Mouse (Mus musculus) CD4-positive, CD25-positive, alpha-beta regulatory T cell, adult 2 months (primary cell): Measurements from ENCODE around the gene Scn3a.

ENCODE experiments used
- DNase-seq: peaks from one replicate; pipeline ENCODE4 v3.0.0-alpha.2; 2012; ENCODE audit warnings: low read depth, low spot score

Scn3a gene

DNA sequence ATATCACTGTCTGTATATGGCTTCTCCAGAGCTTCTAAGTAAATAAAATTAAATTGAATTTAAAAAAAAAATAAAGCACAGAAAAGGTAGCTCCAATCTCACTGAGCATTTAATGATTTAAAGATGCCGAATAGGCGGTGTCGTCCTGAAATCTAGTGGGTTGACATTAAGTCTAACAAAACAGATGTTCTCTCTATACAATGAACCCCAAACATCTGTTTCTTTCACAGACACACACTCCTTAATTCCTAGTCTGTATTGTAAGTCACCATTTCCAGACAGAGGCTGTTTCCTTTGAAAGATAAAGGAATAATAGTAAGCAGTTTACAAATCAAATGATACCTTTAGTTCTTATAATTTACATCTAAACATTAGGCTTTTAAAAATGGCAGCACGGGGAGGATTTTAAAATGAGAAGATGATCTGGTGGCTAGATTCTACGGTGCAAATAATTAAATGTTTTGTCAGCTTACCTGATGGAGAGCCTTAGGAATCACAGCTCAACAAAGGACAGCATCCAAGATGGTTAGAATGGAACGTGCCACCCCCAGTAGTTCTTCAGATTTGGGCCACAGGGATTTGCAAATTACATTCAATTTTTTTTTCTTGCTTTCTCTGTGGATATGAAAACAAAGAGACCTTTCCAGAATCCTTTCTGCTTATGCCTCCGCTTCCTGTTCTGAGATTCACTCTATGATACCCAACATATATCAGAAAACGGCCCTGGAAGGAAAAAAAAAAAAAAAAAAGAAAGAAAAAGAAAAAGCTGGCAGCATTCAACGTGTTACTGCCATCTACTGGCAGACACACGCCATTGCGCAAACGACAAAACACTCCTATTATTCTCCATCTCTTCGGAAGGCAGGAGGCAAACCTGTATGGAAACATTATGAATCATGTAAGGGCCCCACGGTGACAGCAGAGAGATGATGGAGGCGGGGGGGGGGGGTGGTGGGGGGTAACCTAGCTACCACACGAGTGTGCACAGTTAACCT lies at the start of gene Scn3a:
Gene Scn3a, minus strand, starts transcription at position 835 of the 995 bp plus-strand sequence.
- peak; percentile 65 for DNase-seq

DNA sequence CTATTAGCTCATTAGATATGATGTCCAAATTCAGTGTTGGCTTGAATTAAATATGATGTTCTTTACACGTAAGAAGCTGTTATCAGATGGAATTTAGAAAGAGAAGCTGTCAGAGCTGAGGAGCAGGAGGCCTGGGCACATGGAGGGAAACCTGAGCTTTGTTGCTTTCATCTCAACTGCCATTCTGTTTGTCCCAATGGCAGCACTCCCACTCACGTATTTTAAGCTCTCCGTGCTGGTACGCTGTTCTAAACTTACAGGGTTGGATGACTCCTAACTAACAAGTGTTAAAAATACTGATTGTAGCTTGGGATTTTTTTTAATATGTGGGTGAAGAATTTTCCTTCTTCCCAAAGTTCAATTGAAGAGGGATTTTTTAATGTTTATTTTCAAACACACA lies 44.5 kb upstream of the Scn3a start:
- DNase-seq = no peak

DNA sequence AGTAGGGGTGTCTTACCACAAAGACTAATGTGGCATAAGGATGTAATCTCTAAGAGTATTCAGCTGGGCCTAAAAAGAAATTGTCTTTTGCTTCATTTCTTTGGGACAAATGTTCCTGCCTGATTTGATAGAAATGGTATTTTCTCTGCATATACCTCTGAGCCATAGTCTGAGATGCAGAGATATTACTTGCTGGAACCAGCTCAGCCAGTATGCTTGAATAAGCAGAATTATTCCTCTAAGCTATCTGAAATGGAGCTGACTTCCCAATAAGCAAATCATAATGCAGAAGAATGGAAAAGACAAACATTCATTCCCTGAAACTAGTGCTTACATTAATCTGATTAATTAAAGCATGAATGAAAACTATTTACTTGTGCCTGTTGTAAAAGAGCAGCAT lies 40.4 kb upstream of the Scn3a start:
- no peak for DNase-seq

DNA sequence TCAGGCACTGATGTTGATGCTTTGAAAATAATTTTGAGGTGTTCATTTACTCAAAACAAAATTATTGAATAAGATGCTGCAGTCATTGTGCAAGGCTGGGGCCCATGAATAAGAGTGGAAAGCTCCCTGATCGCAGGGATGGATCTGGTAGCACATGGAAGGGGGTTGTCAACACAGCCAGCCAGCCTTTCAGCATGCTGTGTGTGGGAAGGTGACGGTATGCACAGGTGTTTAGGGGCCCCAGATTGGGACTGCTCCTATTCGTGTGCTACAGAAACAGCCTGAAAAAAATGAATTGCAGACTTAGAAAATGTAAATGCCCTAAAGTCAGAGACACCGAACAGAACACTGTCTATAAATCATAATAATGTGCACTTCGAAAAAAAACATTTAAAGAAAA lies 20.3 kb upstream of the Scn3a start:
- DNase-seq = no peak

DNA sequence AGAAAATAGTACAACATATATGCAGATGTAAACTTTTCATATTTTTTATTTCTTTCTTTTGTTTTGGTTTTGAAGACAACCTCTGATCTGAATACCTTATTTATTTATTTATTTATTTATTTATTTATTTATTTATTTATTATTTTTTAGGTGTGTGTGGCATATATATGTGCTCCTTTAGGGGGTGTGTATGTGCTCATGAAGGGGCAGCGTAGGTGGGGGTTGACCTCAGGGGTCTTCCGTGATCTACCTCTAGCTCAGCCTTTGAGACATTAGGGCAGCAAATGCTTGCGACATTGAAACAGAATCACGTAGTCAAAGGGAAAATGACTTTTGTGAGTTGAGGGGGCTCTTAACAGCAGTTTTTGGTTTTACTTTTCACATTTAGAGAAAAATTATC lies 498 bp upstream of the Scn3a start:
- no peak for DNase-seq

DNA sequence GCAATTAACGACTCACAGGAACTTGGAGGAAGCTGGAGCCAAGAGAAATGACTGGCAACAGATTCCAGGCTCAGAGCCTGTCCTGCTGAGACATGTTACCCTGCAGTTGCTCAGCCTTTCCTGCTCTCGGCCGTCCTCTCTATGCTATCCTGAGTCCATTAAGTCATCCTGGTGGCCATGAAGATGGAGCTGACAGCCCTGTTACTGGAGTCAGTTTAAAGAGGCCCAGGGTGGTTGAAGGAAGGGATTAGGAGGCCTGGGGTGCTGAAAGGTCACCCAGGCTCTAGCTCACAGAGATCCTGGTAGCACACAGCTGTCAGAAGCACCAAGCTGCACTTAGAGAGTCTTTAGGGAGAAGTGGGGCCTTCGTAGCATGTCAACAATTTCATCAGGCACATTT lies 3.5 kb downstream of the Scn3a start:
- no peak for DNase-seq

DNA sequence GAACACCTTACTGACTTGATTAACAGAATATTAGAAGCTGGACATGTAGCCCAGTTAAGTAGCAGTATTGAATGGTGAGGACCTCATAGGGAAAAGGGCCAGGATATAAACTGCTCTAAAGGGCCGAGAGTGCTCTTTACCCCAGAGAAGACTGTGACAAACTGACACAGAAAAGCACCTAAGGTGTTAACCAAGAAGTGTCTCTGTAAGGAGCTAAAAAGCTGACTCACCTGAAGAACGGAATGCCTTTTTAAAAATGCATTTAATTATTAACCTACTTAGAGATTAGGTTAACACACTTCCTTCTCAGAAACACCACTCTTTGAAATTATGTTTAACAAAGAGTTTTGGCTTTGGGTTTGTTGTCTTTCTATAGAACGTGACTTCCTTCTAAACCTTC lies 9.7 kb downstream of the Scn3a start:
- no peak for DNase-seq

DNA sequence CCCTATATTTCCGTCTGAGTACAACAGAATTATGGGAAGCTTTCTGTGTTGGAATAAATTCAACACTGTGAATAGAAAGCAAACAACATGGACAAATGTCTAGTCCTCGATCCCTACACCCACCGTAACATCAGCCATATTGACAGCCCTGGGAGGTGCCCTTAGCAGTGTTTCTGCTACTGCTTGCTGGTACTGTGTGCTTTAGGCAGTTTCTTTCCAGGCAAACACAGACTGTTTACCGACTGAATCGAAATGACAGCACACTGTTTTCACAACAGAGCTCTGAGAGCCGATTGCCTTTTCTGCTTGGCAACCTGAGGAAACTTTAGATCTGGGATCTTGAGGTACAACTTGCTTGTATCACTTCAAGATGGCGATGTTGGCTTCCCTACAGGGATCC lies 12.8 kb downstream of the Scn3a start:
- DNase-seq = no peak

DNA sequence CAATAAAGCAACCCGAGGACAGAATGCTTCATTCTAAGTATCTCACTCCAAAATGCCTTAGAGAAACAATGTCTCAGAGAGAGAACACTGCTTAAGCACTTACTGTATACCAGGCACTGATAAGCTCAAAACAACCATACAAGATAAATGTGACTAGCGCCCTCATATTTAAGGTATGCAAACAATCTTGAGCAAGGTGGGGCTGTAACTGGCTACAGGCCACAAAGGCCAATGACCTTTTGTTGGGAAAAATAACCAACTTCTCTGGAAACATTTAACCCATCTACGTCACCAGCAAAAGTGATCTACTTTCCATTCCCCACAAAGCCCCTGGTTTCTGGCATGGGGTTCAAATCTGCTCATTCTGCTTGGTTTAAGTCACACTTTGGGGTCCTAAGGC lies 14.0 kb downstream of the Scn3a start:
- DNase-seq = no peak

DNA sequence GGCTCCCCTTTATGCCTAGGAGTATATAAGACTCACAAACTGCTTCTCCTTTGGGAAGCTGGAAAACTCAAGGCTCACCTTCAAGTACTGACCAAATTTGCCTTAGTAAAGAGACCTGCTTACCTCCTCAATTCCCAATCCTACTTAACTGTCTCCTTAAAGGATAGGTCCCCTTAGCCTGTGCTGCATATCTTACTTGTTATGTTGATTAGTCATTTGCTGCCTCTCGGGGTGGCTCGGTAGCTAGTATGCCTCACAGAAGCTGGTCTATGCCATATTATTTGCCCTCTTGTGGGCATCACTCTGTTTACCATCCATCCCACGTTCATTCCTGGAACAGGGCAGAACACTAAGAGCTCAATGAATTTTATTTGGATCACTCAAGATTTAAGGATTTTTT lies 14.7 kb downstream of the Scn3a start:
- no peak for DNase-seq

DNA sequence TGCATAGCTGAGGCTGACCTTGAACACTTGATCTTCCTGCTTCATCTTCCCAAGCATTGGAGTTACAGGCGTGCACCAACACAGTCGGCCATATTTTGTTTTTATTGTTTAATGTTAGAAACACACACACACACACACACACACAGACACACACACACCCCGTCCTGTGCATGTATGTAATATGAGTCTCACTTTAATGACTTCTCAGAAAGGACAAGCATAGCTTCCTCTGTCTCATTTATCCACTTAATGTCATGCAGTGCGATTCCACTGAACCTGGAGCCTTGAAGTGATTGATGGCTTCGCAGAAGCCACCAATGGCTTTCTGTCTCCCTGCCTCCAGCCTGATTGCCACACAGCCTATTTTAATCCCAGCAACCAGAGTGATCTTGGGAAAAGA lies 15.2 kb downstream of the Scn3a start:
- DNase-seq = no peak

DNA sequence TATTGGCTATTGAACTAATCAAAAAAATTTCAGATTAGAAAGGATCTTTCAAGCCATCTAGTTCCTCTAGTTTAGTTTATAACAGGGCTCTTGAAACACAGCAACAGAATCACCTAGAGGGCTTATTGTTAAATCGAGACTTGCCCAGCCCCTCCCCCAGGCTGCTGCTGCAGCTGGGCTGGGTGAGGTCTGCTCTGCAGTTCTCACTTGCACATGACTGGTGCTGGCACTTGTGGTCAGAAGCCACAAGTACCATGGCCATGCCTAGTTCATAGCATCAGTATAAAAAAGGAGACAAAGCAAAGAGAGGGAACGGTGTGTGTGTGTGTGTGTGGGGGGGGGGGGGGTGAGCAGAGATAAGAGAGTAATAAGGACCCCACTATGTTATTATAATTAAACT lies 15.7 kb downstream of the Scn3a start:
- DNase-seq = peak; percentile 12

DNA sequence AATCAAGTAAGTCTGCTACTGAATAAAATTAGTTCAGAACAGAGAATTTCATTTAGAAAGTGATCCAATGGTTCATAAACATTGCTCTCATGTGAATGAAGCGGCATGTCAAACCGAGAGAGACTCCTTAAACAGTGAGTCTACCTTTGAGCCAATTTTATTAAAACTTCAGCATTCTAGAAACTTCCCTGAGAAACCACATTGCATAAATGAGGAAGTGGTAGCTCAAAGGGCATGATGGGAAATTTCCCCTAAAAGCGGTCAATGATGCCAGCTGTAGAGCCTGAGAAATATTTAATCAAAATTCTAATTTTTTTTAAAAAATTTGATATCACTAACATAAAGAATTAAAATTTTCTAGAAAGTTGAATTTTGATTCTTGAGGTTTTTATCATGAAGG lies 16.9 kb downstream of the Scn3a start:
- no peak for DNase-seq

DNA sequence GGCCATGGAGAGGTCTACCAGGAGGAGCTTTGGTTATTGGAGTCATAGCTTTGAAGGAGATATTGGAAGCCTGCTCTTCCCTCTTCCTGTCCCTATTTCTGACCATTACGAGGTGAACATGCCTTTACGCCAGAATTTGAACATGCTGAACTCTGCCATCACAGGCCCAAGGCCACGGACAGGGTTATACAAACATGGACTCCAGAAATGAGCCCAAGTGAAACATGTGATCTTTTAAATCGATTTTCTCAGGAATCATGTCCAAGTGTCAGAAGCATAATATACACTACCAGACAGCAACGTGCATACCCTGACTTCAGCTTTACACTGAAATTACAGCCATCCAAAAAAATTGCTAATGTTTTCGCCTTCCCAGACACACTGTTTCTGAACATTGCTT lies 18.8 kb downstream of the Scn3a start:
- no peak for DNase-seq

DNA sequence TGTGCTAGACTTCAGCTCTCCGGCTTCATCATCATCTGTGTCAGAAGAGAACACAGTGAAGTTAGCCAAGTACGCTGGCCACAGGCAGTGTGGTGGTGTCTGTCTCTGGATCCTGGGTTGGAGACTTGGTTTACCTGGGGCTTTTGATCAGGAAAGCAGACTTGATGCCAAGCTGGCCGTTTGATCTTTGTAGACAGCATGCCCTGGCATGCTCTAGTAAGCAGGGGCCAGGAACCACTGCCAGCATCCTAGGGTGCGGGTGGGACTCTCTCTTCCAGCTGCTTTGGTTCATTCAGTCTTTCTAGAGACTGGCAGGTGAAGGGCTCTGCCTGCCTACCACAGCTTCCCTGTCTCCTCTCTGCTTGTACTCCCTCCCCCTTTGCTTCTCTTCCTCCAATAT lies 20.1 kb downstream of the Scn3a start:
- DNase-seq = no peak

DNA sequence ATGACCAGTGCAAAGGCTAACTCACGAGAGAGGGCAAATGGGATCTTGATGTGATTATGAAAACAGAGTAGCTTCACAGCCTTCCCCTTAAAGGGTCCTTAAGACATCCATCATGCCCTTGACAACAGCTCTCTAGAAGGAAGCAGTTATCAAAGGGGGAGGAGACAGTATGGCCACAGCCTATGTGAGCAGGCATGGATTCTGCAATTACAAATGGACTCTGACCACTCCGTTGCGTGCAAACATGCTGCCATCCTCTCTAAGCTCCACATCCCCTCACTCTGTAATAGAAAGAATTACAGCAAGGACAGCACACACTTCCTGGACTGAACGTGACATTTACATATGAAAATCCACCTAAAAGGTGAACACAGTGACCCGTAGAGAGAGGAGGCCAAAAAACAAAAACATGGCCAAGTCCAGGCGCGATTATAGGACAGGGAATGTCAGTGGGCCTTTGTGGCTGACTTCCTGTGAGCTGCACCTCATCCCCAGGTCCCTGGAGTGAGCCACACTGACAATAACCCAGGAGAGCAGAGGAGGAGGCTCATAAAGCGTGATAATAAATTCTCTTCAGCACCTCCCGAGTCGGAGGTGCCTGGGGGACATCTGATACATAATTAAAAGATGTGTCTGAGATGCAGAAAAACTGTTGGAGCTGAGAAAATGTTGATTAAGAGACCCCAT lies 24.4 kb downstream of the Scn3a start:
- DNase-seq = no peak

DNA sequence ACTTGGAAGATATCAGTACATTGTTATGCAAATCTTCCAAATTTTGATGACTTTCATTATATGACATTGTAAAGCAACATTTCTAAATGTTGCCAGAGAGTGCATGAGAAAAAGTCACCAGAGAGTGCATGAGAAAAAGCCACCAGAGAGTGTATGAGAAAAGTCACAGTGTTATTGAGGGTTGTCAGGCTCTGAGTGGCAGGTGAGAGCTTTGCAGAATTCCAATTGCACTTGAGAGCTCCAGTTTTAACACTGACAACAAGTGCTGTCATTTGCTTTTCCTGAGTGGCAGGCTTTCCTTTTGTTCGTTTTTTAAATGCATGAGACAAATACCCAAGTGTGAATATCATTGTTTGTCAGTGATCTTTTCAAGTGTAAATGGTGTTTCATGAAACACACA lies 25.6 kb downstream of the Scn3a start:
- no peak for DNase-seq

DNA sequence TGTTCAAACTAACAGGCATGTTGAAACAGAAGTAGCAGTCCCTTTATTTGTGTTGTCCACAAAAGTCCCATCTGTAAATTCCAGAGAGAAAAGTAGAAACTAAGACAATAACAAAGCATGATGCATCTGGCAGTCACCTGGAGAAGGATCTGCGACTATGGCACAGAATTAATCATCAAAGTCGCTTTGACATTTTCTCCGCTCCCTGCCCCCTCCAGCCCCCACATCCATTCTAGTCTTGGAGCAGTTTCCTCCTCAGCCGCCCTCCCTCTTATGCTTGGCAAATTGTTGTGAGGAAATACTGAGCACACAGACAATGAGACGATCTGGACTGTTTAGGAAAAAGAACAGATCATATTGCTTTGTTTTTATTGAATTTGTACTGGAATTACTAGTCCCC lies 29.0 kb downstream of the Scn3a start:
- DNase-seq = no peak

DNA sequence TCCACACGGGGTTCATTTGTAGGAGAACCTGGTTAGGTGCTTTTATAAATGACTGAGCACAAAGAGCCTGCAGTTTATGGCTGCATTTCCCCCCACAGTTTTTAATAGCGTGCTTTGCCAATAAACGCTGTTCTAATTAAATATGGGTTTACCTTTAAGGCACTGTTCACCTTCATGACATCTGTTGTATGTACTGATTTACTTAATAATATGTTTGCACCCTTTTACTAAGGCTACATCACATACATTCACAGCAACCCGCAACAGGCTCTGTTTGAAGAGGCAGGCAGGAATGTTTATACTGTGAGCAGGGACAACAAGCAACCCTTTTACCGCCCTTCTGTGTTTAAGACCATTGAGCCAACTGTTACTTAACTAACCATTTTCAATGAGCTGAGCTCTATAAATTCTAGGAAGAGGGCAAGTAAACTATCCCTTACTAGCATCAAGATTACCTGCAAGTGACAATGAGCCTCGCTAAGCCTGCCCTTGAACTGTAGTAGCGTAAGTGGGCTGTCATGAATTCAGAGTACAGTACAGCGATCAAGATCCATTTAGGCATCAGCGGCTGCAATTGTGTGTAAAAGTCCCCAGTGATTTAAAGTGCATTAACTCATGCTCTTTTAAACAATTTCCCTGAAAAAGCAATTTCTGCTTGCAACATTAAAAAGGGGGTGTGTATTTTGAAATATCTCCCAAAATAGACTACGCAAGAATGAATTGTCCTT lies 35.1 kb downstream of the Scn3a start:
- no peak for DNase-seq

DNA sequence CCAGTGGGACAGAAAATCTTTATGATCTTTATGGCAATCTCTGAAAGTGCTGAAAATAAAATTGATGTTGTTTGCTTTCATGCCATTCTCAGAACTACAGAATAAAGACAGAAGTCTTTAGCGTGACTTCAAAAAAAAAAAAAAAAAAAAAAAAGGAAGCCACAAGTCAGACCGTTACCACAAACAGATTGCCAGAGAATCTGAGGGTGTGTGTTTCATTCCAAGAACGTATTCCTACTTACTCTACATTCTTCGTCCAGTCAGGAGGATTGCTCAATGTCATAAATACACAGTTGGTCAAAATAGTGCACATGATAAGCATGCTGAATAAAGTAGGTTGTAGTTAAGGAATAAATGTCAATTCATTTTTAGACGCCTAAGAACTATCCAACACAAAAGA lies 38.3 kb downstream of the Scn3a start:
- no peak for DNase-seq

DNA sequence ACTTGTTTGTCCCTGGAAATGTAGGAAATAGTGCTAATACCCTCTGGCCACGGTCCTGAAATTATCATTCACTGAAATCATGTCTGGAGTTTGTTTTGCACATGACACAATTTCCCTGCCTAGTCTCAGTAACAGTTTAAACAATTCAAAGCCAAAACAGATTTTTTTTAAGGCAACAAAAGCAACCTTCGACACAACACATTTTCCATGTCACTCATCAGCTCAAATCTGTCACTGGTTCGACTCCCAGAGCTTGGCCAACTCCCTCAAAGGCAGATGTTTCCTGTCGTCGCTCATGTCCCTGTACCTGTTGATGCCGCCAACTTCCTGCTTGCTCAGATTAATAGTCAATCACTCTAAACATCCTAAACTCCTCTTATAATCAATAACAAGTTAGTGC lies 50.7 kb downstream of the Scn3a start:
- DNase-seq = no peak

DNA sequence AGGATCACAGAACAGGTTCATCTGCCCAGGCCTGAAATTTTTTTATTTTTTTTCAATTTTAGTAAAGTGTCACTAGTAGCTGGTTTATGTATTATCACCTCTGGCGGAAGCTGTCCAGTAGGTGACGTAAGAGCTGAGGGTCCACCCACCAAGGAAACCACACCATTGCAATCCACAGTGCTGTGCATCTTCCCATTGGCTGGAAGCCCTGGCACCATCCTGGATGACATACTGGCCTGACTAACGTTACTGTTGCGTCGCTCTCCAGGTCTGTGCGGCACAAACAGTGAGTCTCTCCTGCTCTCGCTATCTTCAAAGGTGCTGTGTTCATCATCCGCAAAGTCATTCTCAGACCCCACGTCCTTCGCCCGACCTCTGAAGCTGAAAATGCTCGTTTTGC lies 59.2 kb downstream of the Scn3a start:
- DNase-seq = no peak
